Mouse (Mus musculus) 416B (cell line): ENCODE results near the gene Larp4.
"Not testable (repeated sequence)": the region's sequence is repeated elsewhere in the genome, so short reads cannot be mapped to it uniquely, and the experiment has no call there.

Experiments used
- DNase-seq: peaks from one replicate; pipeline ENCODE4 v3.0.0; 2011; ENCODE audit warnings: low read depth

The Larp4 gene

GRCm38 (mm10) chr15:99969765-99970164 is at the start of gene Larp4:
TSS of gene Larp4 (plus strand) at chr15:99970065.
- not testable (repeated sequence) for DNase-seq

GRCm38 (mm10) chr15:99931231-99931630 is 38.6 kb upstream of the Larp4 start:
- DNase-seq = no peak

GRCm38 (mm10) chr15:99934501-99934900 is 35.4 kb upstream of the Larp4 start:
- DNase-seq = peak; percentile 13

GRCm38 (mm10) chr15:99936659-99937058 is 33.2 kb upstream of the Larp4 start:
- DNase-seq = no peak

- DNase-seq = no peak
Observed at GRCm38 (mm10) chr15:99937841-99938240, 32.0 kb upstream of the Larp4 start.

GRCm38 (mm10) chr15:99940426-99940825 is 29.4 kb upstream of the Larp4 start:
- DNase-seq = no peak

GRCm38 (mm10) chr15:99940970-99941630 is 28.8 kb upstream of the Larp4 start:
- DNase-seq = no peak

- DNase-seq = no peak
Observed at GRCm38 (mm10) chr15:99955324-99955723, 14.5 kb upstream of the Larp4 start.

GRCm38 (mm10) chr15:99965103-99965775 is 4.6 kb upstream of the Larp4 start:
- no peak for DNase-seq

GRCm38 (mm10) chr15:99966961-99967360 is 2.9 kb upstream of the Larp4 start, which contains the start of gene Fam186a:
TSS of gene Fam186a (minus strand) at chr15:99967061.
- DNase-seq = no peak

GRCm38 (mm10) chr15:99970606-99971005 is 741 bp downstream of the Larp4 start:
- DNase-seq = peak; percentile 27

- peak; percentile 97 for DNase-seq
Observed at GRCm38 (mm10) chr15:99972361-99972988, 2.6 kb downstream of the Larp4 start.

- DNase-seq = peak; percentile 80
Observed at GRCm38 (mm10) chr15:99972989-99973911, 3.4 kb downstream of the Larp4 start.

GRCm38 (mm10) chr15:99974476-99975220 is 4.8 kb downstream of the Larp4 start:
- DNase-seq = no peak

GRCm38 (mm10) chr15:99976121-99976520 is 6.3 kb downstream of the Larp4 start:
- not testable (repeated sequence) for DNase-seq

GRCm38 (mm10) chr15:99979266-99979665 is 9.4 kb downstream of the Larp4 start:
- no peak for DNase-seq

- DNase-seq = no peak
Observed at GRCm38 (mm10) chr15:99979715-99980114, 9.8 kb downstream of the Larp4 start.

- DNase-seq = no peak
Observed at GRCm38 (mm10) chr15:99993100-99993499, 23.2 kb downstream of the Larp4 start.

GRCm38 (mm10) chr15:99997114-99997804 is 27.4 kb downstream of the Larp4 start:
- DNase-seq = no peak

GRCm38 (mm10) chr15:99999390-99999789 is 29.5 kb downstream of the Larp4 start:
- DNase-seq = no peak
